Mouse (Mus musculus): ENCODE data around the gene Mettl23.

GRCm38 (mm10) chr11:116819932-116820593 lies 23.0 kb upstream of the Mettl23 start:
- TF ChIP-seq CTCF (IDR thresholded peaks at IDR 0.05; ENCODE audit: low read depth) = no peak
- TF ChIP-seq EP300 (IDR thresholded peaks at IDR 0.05; ENCODE audit: low read depth) = no peak

Data from heart, postnatal 0 days (tissue).